Comparison of ENCODE assay signal across 16 mouse cellular contexts in the genomic region with DNA sequence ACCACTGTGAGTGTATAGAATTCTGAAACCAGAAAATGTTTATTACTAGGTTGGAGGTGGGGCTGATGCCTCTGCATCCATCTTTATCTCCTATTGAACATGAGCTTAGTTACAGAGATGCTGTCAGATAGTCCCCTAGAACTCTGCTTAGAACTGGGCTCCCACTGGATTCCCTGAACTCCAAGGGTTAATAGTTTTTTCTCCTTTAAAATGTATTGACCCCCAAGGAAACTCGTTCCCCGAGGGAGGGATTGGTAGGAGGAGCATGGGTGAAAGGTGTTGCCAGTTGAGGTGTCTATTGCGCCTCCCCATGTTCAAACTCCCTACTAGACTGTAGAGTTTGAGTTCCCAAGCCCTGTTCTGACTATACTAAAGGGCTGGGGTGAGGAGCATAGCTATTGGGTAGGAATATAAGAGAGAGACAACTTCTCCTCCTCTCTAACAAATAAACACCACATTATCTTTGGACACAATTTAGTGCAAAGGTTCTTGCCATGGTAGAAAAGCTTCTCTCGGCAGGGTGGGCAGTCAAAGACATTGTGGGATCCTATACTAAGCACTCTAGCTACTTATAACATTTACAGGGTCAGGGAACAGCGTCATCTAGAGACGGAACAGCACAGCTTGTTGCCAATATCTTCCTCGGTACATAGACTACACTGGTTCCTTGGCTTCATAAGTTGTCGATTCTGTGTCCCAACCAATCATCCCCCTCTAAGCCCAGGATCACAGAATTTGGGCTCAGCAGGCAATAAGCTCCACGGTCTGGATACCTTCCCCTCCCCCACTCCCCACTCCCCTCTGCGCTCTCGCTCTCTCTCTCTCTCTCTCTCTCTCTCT. TPM values are rescaled to one million over a fixed set of nuclear protein-coding genes. Genes with fewer than 3 reads are reported as not detected.
DNase-seq lines count a peak whose midpoint lies in the region; ATAC-seq lines count a peak whose summit lies in the region.
"Had no signal": no experiment of that assay in that cellular context is flagged by ENCODE, and none has a peak within 500 bp of the region (broad histone marks: within the 10 kb centered on the region; RNA-seq: fewer than 3 reads in every experiment).

No protein-coding gene starts in this region.

- intact Hi-C loops in heart, postnatal 36 days (cut with DNase I), result loop anchor here (10.0 kb wide), 1 partner anchor 405 kb away; no protein-coding TSS in a partner anchor

- peaks cover 2 to 9% of the 10 kb centered on the region in 2 experiments; a peak in 2 of 4 replicates for H3K4me1 ChIP-seq in heart, embryonic 14.5 days (ENCODE audit: control insufficient read depth in 2 of 2, insufficient read depth in 2 of 2, low read length in 2 of 2)
- peaks cover 12% of the 10 kb centered on the region for H3K4me1 ChIP-seq in embryonic facial prominence, embryonic 12.5 days
- H3K4me1 ChIP-seq in limb, embryonic 10.5 days, result peaks cover 15% of the 10 kb centered on the region
- H3K4me1 ChIP-seq in neural tube, embryonic 11.5 days (ENCODE audit: control insufficient read depth, insufficient read depth, low read length), result no peaks in the 10 kb centered on the region

- 1% methylated on average over 11 of the region's 11 CpGs for WGBS in heart, embryonic 14.5 days
- 2% methylated on average over 11 of the region's 11 CpGs for WGBS in embryonic facial prominence, embryonic 12.5 days
- WGBS in limb, embryonic 10.5 days, result under 1% methylated on average over 11 of the region's 11 CpGs
- WGBS in neural tube, embryonic 11.5 days, result 0% methylated on average over 11 of the region's 11 CpGs

- H3K9me3 ChIP-seq in heart, embryonic 14.5 days (ENCODE audit: control insufficient read depth, low read length), result no peaks in the 10 kb centered on the region
- H3K9me3 ChIP-seq in embryonic facial prominence, embryonic 12.5 days, result no peaks in the 10 kb centered on the region
- H3K9me3 ChIP-seq in limb, embryonic 10.5 days (replicated peaks), result no peaks in the 10 kb centered on the region
- no peaks in the 10 kb centered on the region for H3K9me3 ChIP-seq in neural tube, embryonic 11.5 days (ENCODE audit: control insufficient read depth, low read length)
- H3K9me3 ChIP-seq: hindbrain, embryonic 10.5 days had no signal

- peaks cover 96% of the 10 kb centered on the region for H3K27me3 ChIP-seq in heart, embryonic 14.5 days (ENCODE audit: control insufficient read depth, insufficient read depth, low read length)
- H3K27me3 ChIP-seq in embryonic facial prominence, embryonic 12.5 days, result peaks cover 70% of the 10 kb centered on the region
- peaks cover 100% of the 10 kb centered on the region for H3K27me3 ChIP-seq in limb, embryonic 10.5 days (ENCODE audit: low read depth, poor library complexity, severe bottlenecking)
- H3K27me3 ChIP-seq in neural tube, embryonic 11.5 days (ENCODE audit: control insufficient read depth, insufficient read depth, low read length), result peaks cover 91% of the 10 kb centered on the region

- H3K27ac ChIP-seq in heart, embryonic 14.5 days (replicated peaks in 1 of 2; ENCODE audit: control insufficient read depth in 1 of 2, insufficient read depth in 1 of 2, low read depth in 2 of 2, low read length in 2 of 2), result no peak overlapping the region
- peak overlapping the region; percentile 77 for H3K27ac ChIP-seq in embryonic facial prominence, embryonic 12.5 days
- H3K27ac ChIP-seq in limb, embryonic 10.5 days, result no peak overlapping the region
- H3K27ac ChIP-seq in neural tube, embryonic 11.5 days (ENCODE audit: low read depth, low read length), result no peak overlapping the region
- H3K27ac ChIP-seq: heart, adult 2 months; hindbrain, embryonic 10.5 days; macrophage had no signal

- DNase-seq in heart, postnatal 36 days, result no peak
- peak; percentile 36 for DNase-seq in limb, embryonic 10.5 days (ENCODE audit: low spot score)
- peak; percentile 23 for DNase-seq in neural tube, embryonic 11.5 days (ENCODE audit: low spot score)
- no peak for DNase-seq in gastrocnemius, adult 18-20 months (ENCODE audit: low spot score)
- no peak for DNase-seq in kidney, postnatal 36 days
- DNase-seq in spleen, adult 12 weeks (ENCODE audit: low spot score), result no peak
- DNase-seq: adrenal gland, postnatal 14 days; heart, adult 2 months; left cerebral cortex, postnatal 4 days; liver, postnatal 0 days had no signal

- H3K4me3 ChIP-seq in heart, embryonic 14.5 days (ENCODE audit: control insufficient read depth in 1 of 2, insufficient read depth in 1 of 2, low read depth in 1 of 2, low read length in 2 of 2), result no peak overlapping the region
- no peak overlapping the region for H3K4me3 ChIP-seq in embryonic facial prominence, embryonic 12.5 days
- H3K4me3 ChIP-seq in limb, embryonic 10.5 days, result no peak overlapping the region
- no peak overlapping the region for H3K4me3 ChIP-seq in neural tube, embryonic 11.5 days (ENCODE audit: low read depth, low read length)
- H3K4me3 ChIP-seq: heart, adult 2 months; hindbrain, embryonic 10.5 days had no signal

- no peaks in the 10 kb centered on the region for H3K36me3 ChIP-seq in heart, embryonic 14.5 days (ENCODE audit: control insufficient read depth, insufficient read depth, low read length)
- no peaks in the 10 kb centered on the region for H3K36me3 ChIP-seq in embryonic facial prominence, embryonic 12.5 days
- H3K36me3 ChIP-seq in limb, embryonic 10.5 days, result no peaks in the 10 kb centered on the region
- no peaks in the 10 kb centered on the region for H3K36me3 ChIP-seq in neural tube, embryonic 11.5 days (ENCODE audit: control insufficient read depth, insufficient read depth, low read length)
- H3K36me3 ChIP-seq: hindbrain, embryonic 10.5 days had no signal

- no peak overlapping the region for H3K4me2 ChIP-seq in heart, embryonic 14.5 days (ENCODE audit: low read length)
- H3K4me2 ChIP-seq in embryonic facial prominence, embryonic 12.5 days (replicated peaks), result peak overlapping the region; percentile 25; the same call in 1 of the 2 replicates
- H3K4me2 ChIP-seq in neural tube, embryonic 11.5 days (ENCODE audit: low read depth), result no peak overlapping the region

- ATAC-seq in heart, embryonic 14.5 days (ENCODE audit: insufficient number of reproducible peaks, insufficient read depth, low FRiP score, low read depth), result 0 out of 2 replicates have a peak, but pooled peaks have one; percentile 31
- no peak for ATAC-seq in embryonic facial prominence, embryonic 12.5 days (ENCODE audit: insufficient number of reproducible peaks, insufficient read depth, low FRiP score, low TSS enrichment)
- no peak for ATAC-seq in neural tube, embryonic 11.5 days (ENCODE audit: insufficient read depth, low FRiP score, low TSS enrichment)
- ATAC-seq: liver, postnatal 0 days had no signal

- H3K9ac ChIP-seq in heart, embryonic 14.5 days (ENCODE audit: low read length), result no peak overlapping the region
- 0 out of 2 replicates have a peak overlapping the region, but pooled peaks have one; percentile 15 for H3K9ac ChIP-seq in embryonic facial prominence, embryonic 12.5 days
- H3K9ac ChIP-seq in neural tube, embryonic 11.5 days (ENCODE audit: low read length), result no peak overlapping the region
- H3K9ac ChIP-seq: liver, postnatal 0 days had no signal

RNA-seq across cellular contexts. Expression of gene Dlx6, which starts 7.0 kb away (rescaled TPM):
- polyA plus RNA-seq in heart, embryonic 14.5 days (2014; fragmentation: Nextera tagmentation; extraction: Ambion mirVana), result not detected in 2 replicates
- total RNA-seq in heart, postnatal 36 days (2021), result not detected
- polyA plus RNA-seq in embryonic facial prominence, embryonic 12.5 days (2016; fragmentation: Nextera tagmentation; extraction: Ambion mirVana), result 8.0 and 13.5 TPM in 2 replicates
- 0.41 and 0.60 TPM in 2 replicates for polyA plus RNA-seq in limb, embryonic 10.5 days (2016; fragmentation: Nextera tagmentation; extraction: Ambion mirVana)
- not detected in 2 replicates for polyA plus RNA-seq in neural tube, embryonic 11.5 days (2014; fragmentation: Nextera tagmentation; extraction: Ambion mirVana)
- not detected for total RNA-seq in gastrocnemius, adult 18-20 months (2021)
- total RNA-seq: adrenal gland, postnatal 14 days; heart, adult 2 months had no signal
- polyA plus RNA-seq: heart, adult 2 months; kidney, embryonic 14.5 days; liver, postnatal 0 days; macrophage; thymus, postnatal 0 days had no signal

RNA-seq across cellular contexts. Expression of gene Dlx5, which starts 11.7 kb away (rescaled TPM):
- polyA plus RNA-seq in heart, embryonic 14.5 days (2014; fragmentation: Nextera tagmentation; extraction: Ambion mirVana), result 1.3 TPM in 2 replicates
- under 1 TPM; 0.19 TPM for total RNA-seq in heart, postnatal 36 days (2021)
- 70.1 and 103 TPM in 2 replicates for polyA plus RNA-seq in embryonic facial prominence, embryonic 12.5 days (2016; fragmentation: Nextera tagmentation; extraction: Ambion mirVana)
- polyA plus RNA-seq in limb, embryonic 10.5 days (2016; fragmentation: Nextera tagmentation; extraction: Ambion mirVana), result 9.3 and 10.8 TPM in 2 replicates
- polyA plus RNA-seq in neural tube, embryonic 11.5 days (2014; fragmentation: Nextera tagmentation; extraction: Ambion mirVana), result 0.74 and 0.97 TPM in 2 replicates
- total RNA-seq in gastrocnemius, adult 18-20 months (2021), result not detected
- polyA plus RNA-seq: liver, postnatal 0 days; macrophage had no signal

Comparison
In these comparisons a context has a peak if more than half of its experiments do, and no peak if none do; other contexts are left out.
1. DNase-seq: peak in limb, embryonic 10.5 days (single experiment) and neural tube, embryonic 11.5 days (single experiment); none in heart, postnatal 36 days (0 of 2), gastrocnemius, adult 18-20 months (single experiment), kidney, postnatal 36 days (0 of 2) and spleen, adult 12 weeks (single experiment).